Mouse (Mus musculus) forebrain, embryonic 13.5 days (tissue): ENCODE results near the gene Btg3. TPM values are rescaled to one million over a fixed set of nuclear protein-coding genes. Genes with fewer than 3 reads are reported as not detected.

Experiments used
- ATAC-seq: fragments of 200-750 bp; cut with Nextera tagmentation; 2 replicates; pipeline ENCODE4 v1.8.0; 2017
- H3K27ac ChIP-seq: fragments of 300-500 bp; sonication (generic); 2 replicates; pipeline ENCODE4 v1.5.1; 2015; ENCODE audit warnings: inconsistent platforms, mild to moderate bottlenecking, moderate library complexity
- H3K27me3 ChIP-seq: fragments of 300-500 bp; sonication (generic); 2 replicates; pipeline ENCODE4 v1.6.1; 2015; ENCODE audit warnings: mild to moderate bottlenecking, inconsistent platforms
- H3K36me3 ChIP-seq: fragments of 300-500 bp; sonication (generic); 2 replicates; pipeline ENCODE4 v1.6.1; 2015; ENCODE audit warnings: mild to moderate bottlenecking, inconsistent platforms; ENCODE audit not compliant: poor library complexity, severe bottlenecking
- H3K4me1 ChIP-seq: fragments of 300-500 bp; sonication (generic); 2 replicates; pipeline ENCODE4 v1.6.1; 2015; ENCODE audit warnings: inconsistent platforms
- H3K4me2 ChIP-seq: fragments of 300-500 bp; sonication (generic); 2 replicates; pipeline ENCODE4 v1.6.1; 2015; ENCODE audit warnings: inconsistent platforms, mild to moderate bottlenecking, moderate library complexity
- H3K4me3 ChIP-seq: fragments of 300-500 bp; sonication (generic); 2 replicates; pipeline ENCODE4 v1.5.1; 2015; ENCODE audit warnings: mild to moderate bottlenecking, inconsistent platforms
- H3K9ac ChIP-seq: fragments of 300-500 bp; sonication (generic); 2 replicates; pipeline ENCODE4 v1.6.1; 2015; ENCODE audit warnings: mild to moderate bottlenecking, inconsistent platforms
- H3K9me3 ChIP-seq: fragments of 300-500 bp; sonication (generic); replicated peaks from 2 replicates; pipeline ENCODE4 v1.6.1; 2016; ENCODE audit warnings: inconsistent platforms
- WGBS: fragments of 180-500 bp; shearing (Covaris S2); methylation state at CpG from one replicate; pipeline ENCODE4 v1.1.7; 2015; 5-methylcytosine and 5-hydroxymethylcytosine counted together
- polyA plus RNA-seq: library from polyadenylated mRNA; unstranded; fragments of >200 nt; fragmentation: Nextera tagmentation; extraction: Ambion mirVana; gene quantifications from 2 replicates; pipeline ENCODE4 v1.2.1, GENCODE M21; 2015

The Btg3 gene
- polyA plus RNA-seq, 1 experiment from 2014 or later, result 35.8 TPM

GRCm38 (mm10) chr16:78309258-78309657, 67.7 kb downstream of the Btg3 start:
- no peaks in the 10 kb centered on the region for H3K9me3 ChIP-seq
- H3K27me3 ChIP-seq, result no peaks in the 10 kb centered on the region
- H3K4me2 ChIP-seq, result no peak overlapping the region
- no peak overlapping the region for H3K9ac ChIP-seq
- no peak for ATAC-seq
- H3K4me3 ChIP-seq, result no peak overlapping the region
- WGBS, result 91% methylated on average over 6 of the region's 6 CpGs
- H3K4me1 ChIP-seq, result peaks cover 44% of the 10 kb centered on the region
- peaks cover 14% of the 10 kb centered on the region for H3K36me3 ChIP-seq
- H3K27ac ChIP-seq, result no peak overlapping the region

GRCm38 (mm10) chr16:78307476-78308192, 69.4 kb downstream of the Btg3 start:
- ATAC-seq, result no peak
- Histone ChIP-seq H3K27ac (no peak overlapping the region), H3K4me3 (no peak overlapping the region), H3K27me3 (no peaks in the 10 kb centered on the region), H3K9me3 (no peaks in the 10 kb centered on the region), H3K9ac (no peak overlapping the region), H3K36me3 (peaks cover 18% of the 10 kb centered on the region), H3K4me1 (peaks cover 43% of the 10 kb centered on the region), H3K4me2 (no peak overlapping the region)
- WGBS, result 95% methylated on average over 16 of the region's 16 CpGs

- Histone ChIP-seq H3K4me1 (peaks cover 34% of the 10 kb centered on the region), H3K27ac (no peak overlapping the region), H3K9me3 (no peaks in the 10 kb centered on the region), H3K4me3 (no peak overlapping the region), H3K9ac (no peak overlapping the region), H3K4me2 (no peak overlapping the region), H3K27me3 (no peaks in the 10 kb centered on the region), H3K36me3 (peaks cover 18% of the 10 kb centered on the region)
- WGBS, result 91% methylated on average over 8 of the region's 8 CpGs
- ATAC-seq, result no peak
These were observed 70.4 kb downstream of the Btg3 start for GRCm38 (mm10) chr16:78306606-78307005.

GRCm38 (mm10) chr16:78305606-78306100, 71.3 kb downstream of the Btg3 start:
- Histone ChIP-seq H3K4me3 (no peak overlapping the region), H3K9ac (no peak overlapping the region), H3K27me3 (no peaks in the 10 kb centered on the region), H3K4me1 (peaks cover 38% of the 10 kb centered on the region), H3K4me2 (no peak overlapping the region), H3K36me3 (peaks cover 18% of the 10 kb centered on the region), H3K9me3 (no peaks in the 10 kb centered on the region), H3K27ac (no peak overlapping the region)
- no peak for ATAC-seq
- WGBS, result 88% methylated on average over 12 of the region's 12 CpGs

- Histone ChIP-seq H3K36me3 (0 out of 2 replicates have a peak, but pooled peaks cover 7% of the 10 kb centered on the region), H3K9me3 (no peaks in the 10 kb centered on the region), H3K4me1 (peaks cover 35% of the 10 kb centered on the region), H3K4me2 (peak overlapping the region; percentile 80), H3K4me3 (peak overlapping the region; percentile 92), H3K27me3 (no peaks in the 10 kb centered on the region), H3K27ac (no peak overlapping the region), H3K9ac (peak overlapping the region; percentile 96)
- WGBS, result 3% methylated on average over 10 of the region's 10 CpGs
- no peak for ATAC-seq
These were observed 74.3 kb downstream of the Btg3 start for GRCm38 (mm10) chr16:78302678-78303050.

GRCm38 (mm10) chr16:78301831-78302677, 74.9 kb downstream of the Btg3 start:
- Histone ChIP-seq H3K27ac (peak overlapping the region; percentile 90), H3K4me2 (peak overlapping the region; percentile 80), H3K4me1 (peaks cover 35% of the 10 kb centered on the region), H3K4me3 (peak overlapping the region; percentile 92), H3K9ac (peak overlapping the region; percentile 96), H3K27me3 (no peaks in the 10 kb centered on the region), H3K36me3 (0 out of 2 replicates have a peak, but pooled peaks cover 7% of the 10 kb centered on the region), H3K9me3 (no peaks in the 10 kb centered on the region)
- WGBS, result under 1% methylated on average over 55 of the region's 65 CpGs
- ATAC-seq, result peak; percentile 64

- Histone ChIP-seq H3K4me3 (peak within 1 kb of the TSS; percentile 92), H3K9ac (peak within 1 kb of the TSS; percentile 96), H3K9me3 (no peaks in the 10 kb centered on the region), H3K4me1 (peaks cover 35% of the 10 kb centered on the region), H3K36me3 (0 out of 2 replicates have a peak, but pooled peaks cover 7% of the 10 kb centered on the region), H3K27ac (peak within 1 kb of the TSS; percentile 90), H3K27me3 (no peaks in the 10 kb centered on the region), H3K4me2 (peak within 1 kb of the TSS; percentile 80)
- WGBS, result under 1% methylated on average over 31 of the region's 34 CpGs
- peak; percentile 98 for ATAC-seq
These were observed 75.7 kb downstream of the Btg3 start, which contains the start of gene Cxadr for GRCm38 (mm10) chr16:78301183-78301830. Cxadr (plus strand) TSS chr16:78301489.

- Histone ChIP-seq H3K27me3 (no peaks in the 10 kb centered on the region), H3K36me3 (no peaks in the 10 kb centered on the region), H3K4me3 (no peak overlapping the region), H3K9ac (no peak overlapping the region), H3K27ac (no peak overlapping the region), H3K4me1 (peaks cover 5% of the 10 kb centered on the region; the same call in 1 of the 2 replicates), H3K9me3 (no peaks in the 10 kb centered on the region), H3K4me2 (no peak overlapping the region)
- WGBS, result 75% methylated on average over 9 of the region's 9 CpGs
- no peak for ATAC-seq
These were observed 80.9 kb downstream of the Btg3 start for GRCm38 (mm10) chr16:78296114-78296513.

- H3K4me2 ChIP-seq, result no peak overlapping the region
- H3K4me3 ChIP-seq, result no peak overlapping the region
- no peak overlapping the region for H3K9ac ChIP-seq
- ATAC-seq, result no peak
- H3K4me1 ChIP-seq, result no peaks in the 10 kb centered on the region
- H3K36me3 ChIP-seq, result no peaks in the 10 kb centered on the region
- H3K27me3 ChIP-seq, result no peaks in the 10 kb centered on the region
- H3K9me3 ChIP-seq, result no peaks in the 10 kb centered on the region
- no peak overlapping the region for H3K27ac ChIP-seq
- 45% methylated on average over 4 of the region's 4 CpGs for WGBS
These were observed 81.4 kb downstream of the Btg3 start for GRCm38 (mm10) chr16:78295601-78296000.

GRCm38 (mm10) chr16:78294606-78295275, 82.3 kb downstream of the Btg3 start:
- no peak for ATAC-seq
- no peak overlapping the region for H3K4me2 ChIP-seq
- no peaks in the 10 kb centered on the region for H3K9me3 ChIP-seq
- no peak overlapping the region for H3K27ac ChIP-seq
- no peaks in the 10 kb centered on the region for H3K36me3 ChIP-seq
- no peaks in the 10 kb centered on the region for H3K27me3 ChIP-seq
- no peak overlapping the region for H3K9ac ChIP-seq
- H3K4me1 ChIP-seq, result no peaks in the 10 kb centered on the region
- WGBS, result 54% methylated on average over 5 of the region's 5 CpGs
- no peak overlapping the region for H3K4me3 ChIP-seq

GRCm38 (mm10) chr16:78294051-78294450, 82.9 kb downstream of the Btg3 start:
- no peak overlapping the region for H3K4me2 ChIP-seq
- 88% methylated on average over 1 of the region's 1 CpGs for WGBS
- no peak overlapping the region for H3K4me3 ChIP-seq
- no peak overlapping the region for H3K27ac ChIP-seq
- no peaks in the 10 kb centered on the region for H3K27me3 ChIP-seq
- no peak overlapping the region for H3K9ac ChIP-seq
- ATAC-seq, result no peak
- H3K36me3 ChIP-seq, result no peaks in the 10 kb centered on the region
- no peaks in the 10 kb centered on the region for H3K9me3 ChIP-seq
- H3K4me1 ChIP-seq, result no peaks in the 10 kb centered on the region
